Mouse (Mus musculus): Measurements from ENCODE around the gene Tent5c.

GRCm38 (mm10) chr3:100462235-100463083, 26.7 kb downstream of the Tent5c start:
- TF ChIP-seq POLR2AphosphoS5 (IDR thresholded peaks at IDR 0.05; ENCODE audit: borderline replicate concordance, low read depth, low read length) (no peak), POLR2A (IDR thresholded peaks at IDR 0.05; ENCODE audit: control insufficient read depth in 1 of 2, insufficient read depth in 1 of 2, low read depth in 1 of 2, low read length in 2 of 2, poor library complexity in 1 of 2) (no peak), ZC3H11A (IDR thresholded peaks at IDR 0.05; ENCODE audit: low read depth, low read length) (no peak), EP300 (IDR thresholded peaks at IDR 0.05; ENCODE audit: low read depth in 1 of 2, low read length in 2 of 2) (no peak), ETS1 (IDR thresholded peaks at IDR 0.05; ENCODE audit: low read depth, low read length) (no peak), CTCF (IDR thresholded peaks at IDR 0.05 in 2 of 3, conservative IDR thresholded peaks at IDR 0.05 in 1 of 3; ENCODE audit: control insufficient read depth in 1 of 3, insufficient read depth in 1 of 3, low read depth in 2 of 3, low read length in 3 of 3, poor library complexity in 1 of 3, severe bottlenecking in 1 of 3) (no peak), BHLHE40 (IDR thresholded peaks at IDR 0.05; ENCODE audit: borderline replicate concordance, low read depth, low read length) (no peak), MEF2A (IDR thresholded peaks at IDR 0.05; ENCODE audit: extremely low read depth, insufficient replicate concordance, low read depth, low read length, poor library complexity, severe bottlenecking) (no peak), GATA1 (IDR thresholded peaks at IDR 0.05; ENCODE audit: low read depth, low read length) (no peak), MAFK (IDR thresholded peaks at IDR 0.05; ENCODE audit: borderline replicate concordance, low read depth, low read length) (no peak), RCOR1 (IDR thresholded peaks at IDR 0.05; ENCODE audit: low read depth, low read length) (no peak), HCFC1 (IDR thresholded peaks at IDR 0.05; ENCODE audit: low read depth, low read length) (no peak), MAX (IDR thresholded peaks at IDR 0.05; ENCODE audit: low read length) (no peak)

Data from MEL (cell line).